Mouse (Mus musculus): ENCODE data around the gene Rps8.
"Not testable (repeated sequence)": the region's sequence is repeated elsewhere in the genome, so short reads cannot be mapped to it uniquely, and the experiment has no call there.

Rps8 gene

GRCm38 (mm10) chr4:117155792-117156355, at the start of gene Rps8:
TSS of gene Rps8 (minus strand) at chr4:117156243.
- DNase-seq: peak; percentile 89

DNA sequence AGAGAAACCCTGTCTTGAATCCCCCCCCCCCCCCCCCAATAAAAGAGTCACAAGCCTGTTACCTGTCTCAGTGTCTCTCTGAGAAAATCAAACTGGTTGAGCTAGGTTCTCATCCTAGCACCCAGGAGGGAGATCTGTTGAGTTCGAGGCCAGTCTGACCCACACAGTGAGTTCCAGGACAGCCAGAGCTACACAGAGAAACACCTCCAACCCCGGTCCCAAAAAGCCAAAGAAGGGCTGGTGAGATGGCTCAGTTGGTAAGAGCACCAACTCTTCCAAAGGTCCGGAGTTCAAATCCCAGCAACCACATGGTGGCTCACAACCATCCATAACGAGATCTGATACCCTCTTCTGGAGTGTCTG, 46.9 kb upstream of the Rps8 start:
- DNase-seq: no peak

DNA sequence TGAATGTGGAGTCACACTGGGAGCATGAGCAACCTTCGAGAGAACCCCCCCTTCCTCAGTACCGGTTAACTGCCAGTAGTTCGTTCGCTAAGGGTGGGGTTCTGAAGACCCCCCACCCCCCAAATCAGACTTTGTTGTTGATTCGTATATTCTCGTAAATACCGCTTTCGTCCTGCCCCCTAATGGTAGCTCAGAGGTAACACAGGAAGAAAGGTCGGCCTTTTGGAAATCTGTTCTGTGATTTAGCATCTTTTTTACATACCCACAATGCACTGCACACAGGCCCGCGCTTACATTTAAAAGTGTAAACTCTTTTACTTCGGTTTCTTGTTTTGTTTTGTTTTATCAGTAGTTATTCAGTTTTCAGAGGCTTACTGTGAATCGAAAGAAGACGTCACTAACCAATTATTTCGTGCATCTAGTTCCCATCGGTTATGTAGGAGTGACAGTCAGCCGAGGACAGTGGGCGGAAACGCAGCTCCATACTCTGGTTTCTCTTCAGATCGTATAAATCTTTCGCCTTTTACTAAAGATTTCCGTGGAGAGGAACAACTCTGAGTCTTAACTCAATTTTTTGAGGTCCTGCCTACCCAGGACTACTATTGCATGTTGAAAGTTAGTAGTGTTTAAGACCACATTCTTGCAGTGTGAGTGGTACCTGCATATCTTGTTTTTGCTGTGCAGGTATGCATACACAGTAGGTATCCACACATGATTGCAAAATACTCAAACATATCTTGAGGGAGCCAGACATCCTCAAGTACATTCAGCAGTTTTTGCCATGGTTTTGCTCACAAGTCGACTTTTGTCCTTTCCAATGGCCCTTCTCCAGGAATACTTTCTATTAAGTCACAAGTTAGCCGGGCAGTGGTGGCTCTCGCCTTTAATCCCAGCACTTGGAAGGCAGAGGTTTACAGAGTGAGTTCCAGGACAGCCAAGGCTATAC, 46.3 kb upstream of the Rps8 start:
- DNase-seq: peak; percentile 31 to 48

- DNase-seq: no peak
Measured at GRCm38 (mm10) chr4:117191804-117192203, 35.8 kb upstream of the Rps8 start.

GRCm38 (mm10) chr4:117190660-117191059, 34.6 kb upstream of the Rps8 start:
- DNase-seq: no peak

DNA sequence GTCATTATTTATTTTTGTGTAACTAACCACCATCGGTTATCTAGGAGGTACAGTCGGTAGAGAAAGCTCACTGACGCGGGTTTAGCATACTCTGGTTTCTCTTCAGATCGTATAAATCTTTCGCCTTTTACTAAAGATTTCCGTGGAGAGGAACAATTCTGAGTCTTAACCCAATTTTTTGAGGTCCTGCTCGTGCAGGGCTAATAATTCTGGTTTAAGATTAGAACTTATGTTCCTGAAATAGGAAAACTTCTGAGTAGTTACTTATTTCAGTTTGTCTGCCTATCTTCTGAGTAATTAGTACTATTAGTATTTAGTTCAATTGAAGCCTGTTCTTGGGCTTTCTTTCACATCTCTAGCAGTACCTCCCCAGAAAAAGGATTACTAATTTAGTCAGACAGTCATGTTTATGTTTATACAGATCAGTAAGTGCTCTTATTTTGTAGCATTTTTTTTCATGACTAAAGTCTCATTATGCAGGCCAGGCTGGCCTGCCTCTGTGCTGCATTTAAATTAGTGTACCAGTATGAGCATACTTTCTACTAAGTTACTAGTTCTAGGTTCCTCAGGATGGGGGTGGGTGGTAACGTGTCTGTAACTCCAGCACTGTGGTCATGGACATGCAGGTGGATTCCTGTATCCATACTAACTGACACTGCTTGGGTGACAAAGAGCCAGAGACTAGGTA, 34.0 kb upstream of the Rps8 start:
- peak in 1 of 2 experiments; percentile 31 for DNase-seq

DNA sequence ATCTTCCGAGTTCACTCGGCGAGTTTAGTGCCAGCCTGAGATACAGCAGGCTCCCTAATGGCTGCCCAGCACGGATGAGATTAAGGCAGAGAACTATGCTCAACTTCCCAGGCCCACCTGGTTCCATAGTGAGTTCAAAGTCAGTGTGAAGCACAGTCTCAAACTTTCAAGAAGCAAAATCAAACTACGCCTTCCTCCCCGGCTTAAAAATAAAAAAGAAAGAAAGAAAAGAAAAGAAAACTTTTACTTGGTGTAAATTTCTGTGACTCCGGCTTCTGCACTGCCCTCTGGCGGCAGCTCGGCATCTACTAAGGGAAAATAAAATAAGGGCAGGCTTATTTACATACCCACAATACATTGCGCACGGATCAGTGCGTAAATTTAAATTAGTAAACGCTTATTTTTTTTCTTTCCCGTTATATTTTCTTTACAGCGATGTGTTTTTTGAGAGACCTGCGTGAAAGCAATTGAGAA, 33.4 kb upstream of the Rps8 start:
- DNase-seq: peak; percentile 80 to 86

DNA sequence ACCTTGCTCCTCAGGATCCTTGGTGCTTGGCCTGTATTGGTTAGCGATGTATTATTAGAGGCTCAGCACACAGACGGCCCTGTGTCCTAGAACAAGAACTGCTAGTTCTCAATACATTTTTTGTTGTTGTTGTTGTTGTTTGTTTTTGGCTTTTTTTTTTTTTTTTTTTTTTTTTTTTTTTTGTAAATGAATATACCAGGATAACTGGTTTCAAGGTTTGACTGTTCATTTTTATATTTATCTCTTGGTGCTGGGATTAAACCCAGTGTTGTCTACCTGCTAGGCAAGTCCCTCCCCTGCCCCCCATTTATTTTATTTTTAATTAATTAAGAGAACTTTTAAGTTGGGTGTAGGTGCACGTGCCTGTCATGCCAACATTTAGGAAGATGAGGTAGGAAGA, 32.9 kb upstream of the Rps8 start:
- DNase-seq: no peak

DNA sequence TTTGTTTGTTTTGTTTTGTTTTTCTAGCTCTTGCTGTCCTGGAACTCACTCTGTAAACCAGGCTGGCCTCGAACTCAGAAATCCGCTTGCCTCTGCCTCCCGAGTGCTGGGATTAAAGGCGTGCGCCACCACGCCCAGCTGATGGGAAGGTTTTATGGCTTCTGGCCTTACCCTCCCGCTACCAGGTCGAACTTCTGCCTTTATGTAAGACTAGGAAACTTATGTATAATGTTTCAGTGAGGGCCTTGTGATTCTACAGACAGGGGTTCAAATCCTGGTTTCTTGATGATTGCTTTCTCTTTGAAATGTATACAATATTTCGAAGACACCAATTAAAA, 26.7 kb upstream of the Rps8 start:
- not testable (repeated sequence) for DNase-seq

DNA sequence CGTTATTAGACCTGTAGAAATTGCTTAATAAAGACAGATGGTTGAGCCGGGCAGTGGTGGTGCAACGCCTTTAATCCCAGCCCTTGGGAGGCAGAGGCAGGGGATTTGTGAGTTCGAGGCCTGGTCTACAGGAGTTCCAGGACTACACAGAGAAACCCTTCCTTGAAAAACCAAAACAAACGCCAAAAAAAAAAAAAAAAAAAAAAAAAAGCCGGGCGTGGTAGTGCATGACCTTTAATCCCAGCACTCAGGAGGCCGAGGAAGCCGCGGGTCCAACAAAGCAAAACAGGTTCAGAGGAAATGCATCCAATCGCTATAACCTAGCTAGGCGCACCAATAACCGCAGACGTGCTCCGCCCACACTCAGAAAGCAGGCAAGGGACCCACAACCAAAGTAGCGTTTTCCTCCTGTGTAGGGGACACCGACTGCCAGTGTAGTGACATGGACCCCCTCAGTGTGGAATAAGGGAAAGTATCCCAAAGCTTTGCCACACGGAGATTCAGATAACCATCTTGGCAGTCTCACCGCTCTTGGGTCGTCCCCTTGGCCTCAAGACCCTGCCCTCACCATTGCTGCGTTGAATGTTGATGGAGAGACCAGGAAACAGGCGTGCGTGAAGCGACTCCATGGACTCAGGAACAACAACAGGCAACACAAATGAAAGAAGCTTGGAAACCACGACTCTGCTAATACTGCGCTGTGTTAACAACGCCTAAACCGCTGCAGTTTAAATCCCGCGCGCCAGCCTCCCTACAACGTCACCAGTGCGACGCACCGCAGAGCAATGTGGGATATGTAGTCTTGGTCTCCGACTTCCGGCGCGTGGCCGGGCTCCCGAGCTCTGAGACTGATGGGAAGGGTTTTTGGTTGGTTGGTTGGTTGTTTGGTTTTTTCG, 26.1 kb upstream of the Rps8 start, which contains the start of gene Kif2c:
Gene Kif2c (minus strand): TSS at position 777 of the 896 bp plus-strand sequence.
- peak; percentile 87 to 93 for DNase-seq

GRCm38 (mm10) chr4:117169936-117170335, 13.9 kb upstream of the Rps8 start:
- DNase-seq: no peak

DNA sequence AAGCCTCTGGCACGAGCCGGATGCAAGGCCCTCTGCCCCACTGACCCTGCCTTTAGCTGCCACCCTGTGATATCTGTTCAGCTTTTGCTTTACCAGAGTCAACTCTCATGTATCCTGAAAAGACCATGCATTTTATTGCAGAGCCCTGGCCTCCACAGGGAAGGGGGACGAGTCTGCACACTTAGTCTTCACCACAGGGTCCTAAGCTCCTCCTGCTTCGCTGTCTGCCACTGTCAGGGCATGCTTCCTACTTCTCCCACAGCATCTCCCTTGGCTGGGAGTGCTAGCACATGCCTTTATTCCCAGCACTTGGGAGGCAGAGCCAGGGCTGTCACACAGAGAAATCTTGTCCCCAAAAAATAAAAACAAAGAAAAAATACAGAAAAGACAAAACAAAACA, 5.1 kb upstream of the Rps8 start:
- no peak for DNase-seq

- DNase-seq: no peak
Measured at GRCm38 (mm10) chr4:117159666-117160065, 3.6 kb upstream of the Rps8 start.

- no peak for DNase-seq
Measured at GRCm38 (mm10) chr4:117156372-117156771, 329 bp upstream of the Rps8 start.

DNA sequence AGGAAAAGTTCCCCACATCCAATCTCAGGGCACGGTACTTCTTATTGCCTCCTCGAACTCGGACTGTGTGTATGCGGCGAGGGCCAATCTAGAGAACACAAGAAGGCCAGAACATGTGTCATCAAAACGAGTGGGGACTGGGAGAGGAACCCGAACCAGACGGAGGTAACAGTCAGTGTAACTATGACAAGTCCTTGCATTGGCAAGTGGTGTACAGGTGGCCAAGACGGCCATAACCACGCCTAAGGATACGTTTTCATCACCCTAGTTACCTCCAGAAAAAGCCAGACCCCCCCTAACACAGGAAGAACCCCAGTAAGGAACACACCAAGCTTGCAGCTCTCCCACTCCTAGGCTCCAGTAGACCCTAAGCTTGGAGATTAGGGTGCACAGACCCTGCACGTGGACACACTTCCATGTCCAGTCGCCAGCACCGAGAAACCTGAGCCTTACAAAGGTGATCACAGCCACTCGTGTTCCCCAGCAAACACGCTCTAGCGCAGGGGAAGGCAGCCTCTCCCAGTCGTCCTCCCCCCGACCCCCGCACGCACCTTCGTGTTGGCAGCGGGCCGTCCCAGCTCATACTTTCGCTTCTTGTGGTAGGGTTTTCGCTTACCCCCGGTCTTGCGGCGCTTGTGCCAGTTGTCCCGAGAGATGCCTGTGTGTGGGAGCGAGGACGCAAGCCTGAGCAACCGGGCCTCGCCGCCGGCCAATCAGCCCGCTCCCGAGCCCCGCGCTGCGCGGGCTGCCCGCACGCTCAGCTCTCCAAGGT, 837 bp downstream of the Rps8 start:
- peak in 1 of 2 experiments; percentile 17 for DNase-seq

DNA sequence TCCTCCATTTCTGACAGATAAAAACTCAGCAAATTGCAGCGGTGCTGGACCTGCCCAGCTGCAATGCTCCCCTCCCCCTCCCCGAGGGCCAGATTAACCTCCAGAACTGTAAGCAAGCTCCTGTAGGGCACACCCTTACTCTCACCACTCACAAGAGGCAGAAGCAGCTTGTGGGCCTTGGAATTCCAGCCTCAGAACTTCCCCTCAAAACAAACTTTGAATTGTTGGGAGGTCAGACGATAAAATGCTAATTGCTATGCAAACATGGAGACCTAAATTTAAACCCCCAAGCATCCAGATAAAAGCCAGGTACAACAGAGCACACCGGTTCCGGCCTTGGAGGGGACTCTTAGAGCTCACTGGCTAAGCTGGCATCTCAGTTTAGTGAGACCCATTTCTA, 3.3 kb downstream of the Rps8 start:
- no peak for DNase-seq

DNA sequence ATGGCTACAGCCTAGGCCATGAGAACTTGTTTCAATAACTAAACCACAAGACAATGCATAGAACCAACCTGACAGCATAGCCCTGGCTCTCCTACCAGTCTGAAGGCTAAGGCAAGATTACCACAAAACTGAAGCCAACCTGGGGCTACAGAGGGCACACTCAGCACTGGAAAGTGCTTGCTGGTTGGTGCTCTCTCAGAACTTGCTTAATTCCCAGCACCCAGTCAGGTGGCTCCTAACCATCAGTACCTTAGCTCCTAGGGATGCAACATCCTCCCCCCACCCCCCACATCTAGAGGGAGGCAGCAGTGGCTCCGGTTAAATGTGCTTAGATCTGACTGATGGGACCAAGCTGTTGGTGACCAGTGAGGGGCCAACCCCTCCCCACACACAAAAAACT, 4.6 kb downstream of the Rps8 start:
- no peak for DNase-seq

GRCm38 (mm10) chr4:117150212-117150733, 5.8 kb downstream of the Rps8 start:
- DNase-seq: no peak

DNA sequence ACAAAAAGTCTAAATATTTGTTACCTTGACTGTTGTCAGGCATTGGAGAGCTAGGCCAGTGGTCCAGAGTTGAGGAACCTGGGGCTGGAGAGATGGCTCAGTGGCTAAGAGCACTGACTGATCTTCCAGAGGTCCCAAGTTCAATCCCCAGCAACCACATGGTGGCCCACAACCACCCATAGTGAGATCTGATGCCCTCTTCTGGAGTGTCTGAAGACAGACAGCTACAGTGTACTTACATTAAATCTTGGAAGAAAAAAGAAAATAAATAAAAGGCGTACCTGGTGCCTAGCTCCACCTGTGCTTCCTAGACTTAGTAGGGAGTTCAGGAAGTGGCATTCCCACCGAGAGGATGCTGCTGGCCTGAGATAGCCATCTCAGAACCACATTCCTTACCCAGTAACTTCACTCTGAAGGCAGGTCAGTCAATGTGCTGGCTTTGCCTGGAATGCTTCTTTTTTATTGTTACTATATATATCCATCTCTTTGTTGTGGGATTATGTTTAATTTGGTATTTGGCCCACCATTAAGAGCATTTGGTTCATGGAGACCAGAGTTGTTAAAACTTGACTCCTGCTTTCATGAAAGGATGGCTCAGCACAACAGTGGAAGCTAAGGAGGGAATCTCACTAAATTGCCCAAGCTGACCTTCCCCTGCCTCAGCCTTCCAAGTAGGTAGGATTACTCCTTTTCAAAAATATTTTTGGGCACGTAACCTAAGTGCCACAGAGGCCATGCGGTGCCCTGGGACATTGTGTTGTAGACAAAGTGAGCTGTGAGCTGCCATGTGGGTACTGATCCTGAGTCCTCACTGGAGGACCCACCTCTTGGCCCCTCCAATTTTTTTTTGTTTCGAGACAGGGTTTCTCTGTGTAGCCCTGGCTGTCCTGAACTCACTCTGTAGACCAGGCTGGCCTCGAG, 6.5 kb downstream of the Rps8 start:
- no peak for DNase-seq

DNA sequence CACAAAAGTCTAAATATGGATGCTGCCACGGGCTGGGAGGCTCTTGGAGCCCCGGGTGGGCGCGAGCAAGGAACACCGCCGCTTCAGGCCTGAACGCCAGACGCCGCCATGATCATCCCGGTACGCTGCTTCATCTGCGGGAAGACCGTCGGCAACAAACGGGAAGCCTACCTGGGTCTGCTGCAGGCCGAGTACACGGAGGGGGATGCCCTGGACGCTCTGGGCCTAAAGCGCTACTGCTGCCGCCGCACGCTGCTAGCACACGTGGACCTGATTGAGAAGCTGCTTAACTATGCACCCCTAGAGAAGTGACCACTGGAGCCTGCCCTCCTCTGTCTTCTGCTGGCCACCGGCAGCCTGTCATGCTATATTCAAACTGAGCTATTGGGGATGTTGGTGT, 7.2 kb downstream of the Rps8 start:
- no peak for DNase-seq

All from cerebellum, adult 18-20 months (tissue).